In genomic region chr6:142667701-142668418, GRCm38 (mm10) we compare ENCODE assay signal across 11 mouse cellular contexts. TPM values are rescaled to one million over a fixed set of nuclear protein-coding genes. Genes with fewer than 3 reads are reported as not detected.
DNase-seq lines count a peak whose midpoint lies in the region; ATAC-seq and TF ChIP-seq lines count a peak whose summit lies in the region.
"Had no signal": no experiment of that assay in that cellular context is flagged by ENCODE, and none has a peak within 500 bp of the region (broad histone marks: within the 10 kb centered on the region; RNA-seq: fewer than 3 reads in every experiment).

No protein-coding gene starts in this region.

- H3K9me3 ChIP-seq in heart, embryonic 15.5 days (replicated peaks): no peaks in the 10 kb centered on the region
- H3K9me3 ChIP-seq in midbrain, embryonic 14.5 days (ENCODE audit: control insufficient read depth, low read length): no peaks in the 10 kb centered on the region
- H3K9me3 ChIP-seq: midbrain, embryonic 10.5 days had no signal

- WGBS in kidney, adult 2 months: 72% methylated on average over 7 of the region's 7 CpGs
- 62% methylated on average over 7 of the region's 7 CpGs for WGBS in heart, embryonic 15.5 days
- 91% methylated on average over 7 of the region's 7 CpGs for WGBS in midbrain, embryonic 14.5 days

- no peak overlapping the region for H3K9ac ChIP-seq in heart, embryonic 15.5 days
- H3K9ac ChIP-seq in midbrain, embryonic 14.5 days (replicated peaks; ENCODE audit: low read length): no peak overlapping the region

- no peaks in the 10 kb centered on the region for H3K36me3 ChIP-seq in kidney, adult 2 months (ENCODE audit: control insufficient read depth, insufficient read depth, low read length)
- peaks cover 26% of the 10 kb centered on the region for H3K36me3 ChIP-seq in heart, embryonic 15.5 days
- H3K36me3 ChIP-seq in midbrain, embryonic 14.5 days (ENCODE audit: control insufficient read depth, insufficient read depth, low read length): no peaks in the 10 kb centered on the region
- H3K36me3 ChIP-seq: midbrain, embryonic 10.5 days had no signal

- DNase-seq in kidney, adult 2 months: peak; percentile 65
- DNase-seq in kidney, postnatal 10 days: no peak
- peak; percentile 68 for DNase-seq in fat pad, adult 2 months (ENCODE audit: extremely low read depth, low read depth, low spot score)
- peak; percentile 14 for DNase-seq in ovary, postnatal 14 days (ENCODE audit: low spot score)
- no peak for DNase-seq in cerebellum, adult 18-20 months
- DNase-seq in embryo, embryonic 10.5 days (ENCODE audit: low spot score): no peak
- no peak for DNase-seq in midbrain, embryonic 14.5 days

- ATAC-seq in heart, embryonic 15.5 days (replicated peaks; ENCODE audit: insufficient number of reproducible peaks, insufficient read depth, low FRiP score, low read depth): peak; percentile 70; the same call in 1 of the 2 replicates
- no peak for ATAC-seq in midbrain, embryonic 14.5 days (ENCODE audit: low FRiP score, low TSS enrichment)
- ATAC-seq: forebrain, embryonic 16.5 days had no signal

- H3K4me1 ChIP-seq in kidney, adult 2 months (ENCODE audit: control insufficient read depth, insufficient read depth, low read length): no peaks in the 10 kb centered on the region
- peaks cover 16% of the 10 kb centered on the region for H3K4me1 ChIP-seq in heart, embryonic 15.5 days (replicated peaks)
- H3K4me1 ChIP-seq in midbrain, embryonic 14.5 days (ENCODE audit: control insufficient read depth, insufficient read depth, low read length): no peaks in the 10 kb centered on the region
- H3K4me1 ChIP-seq: midbrain, embryonic 10.5 days had no signal

- no peak for TF ChIP-seq POLR2A in kidney, adult 2 months (IDR thresholded peaks at IDR 0.05; ENCODE audit: low read depth, low read length)

- no peaks in the 10 kb centered on the region for H3K27me3 ChIP-seq in kidney, adult 2 months (replicated peaks; ENCODE audit: control insufficient read depth, insufficient read depth, low read length)
- H3K27me3 ChIP-seq in heart, embryonic 15.5 days: no peaks in the 10 kb centered on the region
- H3K27me3 ChIP-seq in midbrain, embryonic 14.5 days (ENCODE audit: control insufficient read depth, insufficient read depth, low read length): no peaks in the 10 kb centered on the region

- H3K4me2 ChIP-seq in heart, embryonic 15.5 days: 0 out of 2 replicates have a peak overlapping the region, but pooled peaks have one; percentile 12
- H3K4me2 ChIP-seq in midbrain, embryonic 14.5 days (ENCODE audit: low read length): no peak overlapping the region

- TF ChIP-seq CTCF in kidney, adult 2 months (conservative IDR thresholded peaks at IDR 0.05; ENCODE audit: insufficient read depth, insufficient read length, low read depth, low read length): no peak

- H3K27ac ChIP-seq in kidney, adult 2 months (ENCODE audit: insufficient read depth, low read depth, low read length): no peak overlapping the region
- H3K27ac ChIP-seq in heart, embryonic 15.5 days: peak overlapping the region; percentile 71
- no peak overlapping the region for H3K27ac ChIP-seq in midbrain, embryonic 14.5 days (replicated peaks; ENCODE audit: low read depth, low read length)
- H3K27ac ChIP-seq: kidney, postnatal 0 days; midbrain, embryonic 10.5 days had no signal

- H3K4me3 ChIP-seq in kidney, adult 2 months (ENCODE audit: insufficient read depth, low read depth, low read length): no peak overlapping the region
- H3K4me3 ChIP-seq in heart, embryonic 15.5 days: no peak overlapping the region
- H3K4me3 ChIP-seq in midbrain, embryonic 14.5 days (replicated peaks; ENCODE audit: low read depth, low read length): no peak overlapping the region
- H3K4me3 ChIP-seq: midbrain, embryonic 10.5 days had no signal

RNA-seq across cellular contexts. Expression of gene Abcc9, which starts 34.3 kb away (rescaled TPM):
- 4.1 and 5.3 TPM in 2 replicates for polyA plus RNA-seq in kidney, adult 2 months (2012; rRNA removed)
- polyA plus RNA-seq in heart, embryonic 15.5 days (2015; fragmentation: Nextera tagmentation; extraction: Ambion mirVana): 14.6 and 15.2 TPM in 2 replicates
- 3.8 and 4.4 TPM in 2 replicates for polyA plus RNA-seq in midbrain, embryonic 14.5 days (2014; fragmentation: Nextera tagmentation; extraction: Ambion mirVana)

Comparison
In these comparisons a context has a peak if more than half of its experiments do, and no peak if none do; other contexts are left out.
1. DNase-seq: peak in kidney, adult 2 months (single experiment), fat pad, adult 2 months (single experiment) and ovary, postnatal 14 days (single experiment); none in kidney, postnatal 10 days (single experiment), cerebellum, adult 18-20 months (0 of 2), embryo, embryonic 10.5 days (single experiment) and midbrain, embryonic 14.5 days (single experiment).